In genomic region chr4:56864016-56864415, GRCm38 (mm10) we compare ENCODE assay signal across 8 mouse cellular contexts. TPM values are rescaled to one million over a fixed set of nuclear protein-coding genes. Genes with fewer than 3 reads are reported as not detected.
DNase-seq lines count a peak whose midpoint lies in the region; ATAC-seq and TF ChIP-seq lines count a peak whose summit lies in the region.

No protein-coding gene starts in this region.

- H3K27ac ChIP-seq in heart, embryonic 14.5 days (replicated peaks in 1 of 2; ENCODE audit: control insufficient read depth in 1 of 2, insufficient read depth in 1 of 2, low read depth in 2 of 2, low read length in 2 of 2), result peak overlapping the region; percentile 87 to 92
- H3K27ac ChIP-seq in intestine, embryonic 15.5 days, result no peak overlapping the region
- no peak overlapping the region for H3K27ac ChIP-seq in midbrain, embryonic 14.5 days (replicated peaks; ENCODE audit: low read depth, low read length)

- no peak for ATAC-seq in heart, embryonic 14.5 days (ENCODE audit: insufficient number of reproducible peaks, insufficient read depth, low FRiP score, low read depth)
- ATAC-seq in intestine, embryonic 15.5 days, result no peak
- ATAC-seq in midbrain, embryonic 14.5 days (ENCODE audit: low FRiP score, low TSS enrichment), result no peak

- no peaks in the 10 kb centered on the region for H3K36me3 ChIP-seq in heart, embryonic 14.5 days (ENCODE audit: control insufficient read depth, insufficient read depth, low read length)
- H3K36me3 ChIP-seq in C2C12 (ENCODE audit: control insufficient read depth, insufficient read depth), result peaks cover 10% of the 10 kb centered on the region
- H3K36me3 ChIP-seq in intestine, embryonic 15.5 days, result no peaks in the 10 kb centered on the region
- H3K36me3 ChIP-seq in midbrain, embryonic 14.5 days (ENCODE audit: control insufficient read depth, insufficient read depth, low read length), result no peaks in the 10 kb centered on the region

- H3K4me2 ChIP-seq in heart, embryonic 14.5 days (ENCODE audit: low read length), result peak overlapping the region; percentile 89
- H3K4me2 ChIP-seq in intestine, embryonic 15.5 days (replicated peaks), result peak overlapping the region; percentile 96
- peak overlapping the region; percentile 71 for H3K4me2 ChIP-seq in midbrain, embryonic 14.5 days (ENCODE audit: low read length)

- peak overlapping the region; percentile 73 for H3ac ChIP-seq in C2C12 (ENCODE audit: control insufficient read depth, insufficient read length, low read depth)

- no peak for DNase-seq in heart, postnatal 4 days
- DNase-seq in cerebellum, adult 9-10 months, result peak; percentile 76
- peak; percentile 28 for DNase-seq in midbrain, embryonic 14.5 days
- no peak for DNase-seq in ovary, postnatal 14 days (ENCODE audit: low spot score)
- DNase-seq in urinary bladder, postnatal 10 days (ENCODE audit: low spot score), result no peak

- no peaks in the 10 kb centered on the region for H3K27me3 ChIP-seq in heart, embryonic 14.5 days (ENCODE audit: control insufficient read depth, insufficient read depth, low read length)
- no peaks in the 10 kb centered on the region for H3K27me3 ChIP-seq in C2C12 (ENCODE audit: control insufficient read depth, insufficient read depth, insufficient read length)
- no peaks in the 10 kb centered on the region for H3K27me3 ChIP-seq in intestine, embryonic 15.5 days (replicated peaks)
- H3K27me3 ChIP-seq in midbrain, embryonic 14.5 days (ENCODE audit: control insufficient read depth, insufficient read depth, low read length), result no peaks in the 10 kb centered on the region

- no peaks in the 10 kb centered on the region for H3K9me3 ChIP-seq in heart, embryonic 14.5 days (ENCODE audit: control insufficient read depth, low read length)
- no peaks in the 10 kb centered on the region for H3K9me3 ChIP-seq in intestine, embryonic 15.5 days
- H3K9me3 ChIP-seq in midbrain, embryonic 14.5 days (ENCODE audit: control insufficient read depth, low read length), result no peaks in the 10 kb centered on the region

- H3K79me3 ChIP-seq in C2C12 (ENCODE audit: low read depth), result peaks cover 35% of the 10 kb centered on the region

- H3K4me3 ChIP-seq in heart, embryonic 14.5 days (ENCODE audit: control insufficient read depth in 1 of 2, insufficient read depth in 1 of 2, low read depth in 1 of 2, low read length in 2 of 2), result peak overlapping the region; percentile 83 to 91
- peak overlapping the region; percentile 72 for H3K4me3 ChIP-seq in C2C12 (ENCODE audit: insufficient read depth, poor library complexity, severe bottlenecking)
- H3K4me3 ChIP-seq in intestine, embryonic 15.5 days (replicated peaks), result peak overlapping the region; percentile 79
- H3K4me3 ChIP-seq in midbrain, embryonic 14.5 days (replicated peaks; ENCODE audit: low read depth, low read length), result peak overlapping the region; percentile 82

- peaks cover 54% of the 10 kb centered on the region for H3K79me2 ChIP-seq in C2C12 (ENCODE audit: control insufficient read depth, insufficient read depth)

- peak overlapping the region; percentile 85 for H3K9ac ChIP-seq in heart, embryonic 14.5 days (ENCODE audit: low read length)
- peak overlapping the region; percentile 79 for H3K9ac ChIP-seq in intestine, embryonic 15.5 days
- peak overlapping the region; percentile 92 for H3K9ac ChIP-seq in midbrain, embryonic 14.5 days (replicated peaks; ENCODE audit: low read length)

- 21% methylated on average over 4 of the region's 4 CpGs for WGBS in heart, embryonic 14.5 days
- WGBS in intestine, embryonic 15.5 days, result 33% methylated on average over 4 of the region's 4 CpGs
- 45% methylated on average over 4 of the region's 4 CpGs for WGBS in midbrain, embryonic 14.5 days

- H3K4me1 ChIP-seq in heart, embryonic 14.5 days (ENCODE audit: control insufficient read depth in 2 of 2, insufficient read depth in 2 of 2, low read length in 2 of 2), result peaks cover 7 to 22% of the 10 kb centered on the region in 2 experiments
- 0 out of 2 replicates have a peak, but pooled peaks cover 5% of the 10 kb centered on the region for H3K4me1 ChIP-seq in intestine, embryonic 15.5 days (replicated peaks)
- peaks cover 15% of the 10 kb centered on the region for H3K4me1 ChIP-seq in midbrain, embryonic 14.5 days (ENCODE audit: control insufficient read depth, insufficient read depth, low read length)

- TF ChIP-seq CTCF in C2C12 (IDR thresholded peaks at IDR 0.05; ENCODE audit: control insufficient read depth, insufficient read depth, insufficient read length), result no peak

TF ChIP-seq in C2C12, 6 proteins besides CTCF, POLR2A, EP300 and RAD21:
- TF ChIP-seq FOSL1 (IDR thresholded peaks at IDR 0.05; ENCODE audit: insufficient read depth, low read length, poor library complexity, severe bottlenecking), result peak; percentile 36
- TF ChIP-seq USF1 (IDR thresholded peaks at IDR 0.05; ENCODE audit: low read depth), result no peak
TF ChIP-seq in C2C12: peak in this region for 1.

RNA-seq across cellular contexts. Expression of gene Ctnnal1, which starts 1.0 kb away (rescaled TPM):
- 27.2 and 27.8 TPM in 2 replicates for polyA plus RNA-seq in heart, embryonic 14.5 days (2014; fragmentation: Nextera tagmentation; extraction: Ambion mirVana)
- total RNA-seq in heart, postnatal 4 days (2021), result 10 to 100 TPM; 34.0 to 35.7 TPM
- 15.5 TPM for polyA plus RNA-seq in C2C12 (2012; fragmentation: generic; extraction: Trizol)
- 20.6 and 25.6 TPM in 2 replicates for polyA plus RNA-seq in intestine, embryonic 15.5 days (2015; fragmentation: Nextera tagmentation; extraction: Ambion mirVana)
- polyA plus RNA-seq in midbrain, embryonic 14.5 days (2014; fragmentation: Nextera tagmentation; extraction: Ambion mirVana), result 10.4 and 13.0 TPM in 2 replicates

Comparison
In these comparisons a context has a peak if more than half of its experiments do, and no peak if none do; other contexts are left out.
1. H3K27ac ChIP-seq: peak in heart, embryonic 14.5 days (2 of 2); none in intestine, embryonic 15.5 days (single experiment) and midbrain, embryonic 14.5 days (single experiment).
2. DNase-seq: peak in cerebellum, adult 9-10 months (single experiment) and midbrain, embryonic 14.5 days (single experiment); none in heart, postnatal 4 days (single experiment), ovary, postnatal 14 days (single experiment) and urinary bladder, postnatal 10 days (single experiment).
3. Peak in every context shown above with its lines, with median percentiles within 50 percentile points of each other: H3K4me2 ChIP-seq, H3K4me3 ChIP-seq and H3K9ac ChIP-seq.